Mouse (Mus musculus): Measurements from ENCODE around the gene Krtap1-3. TPM values are rescaled to one million over a fixed set of nuclear protein-coding genes. Genes with fewer than 3 reads are reported as not detected.

The Krtap1-3 gene
- not detected for total RNA-seq (2023)

DNA sequence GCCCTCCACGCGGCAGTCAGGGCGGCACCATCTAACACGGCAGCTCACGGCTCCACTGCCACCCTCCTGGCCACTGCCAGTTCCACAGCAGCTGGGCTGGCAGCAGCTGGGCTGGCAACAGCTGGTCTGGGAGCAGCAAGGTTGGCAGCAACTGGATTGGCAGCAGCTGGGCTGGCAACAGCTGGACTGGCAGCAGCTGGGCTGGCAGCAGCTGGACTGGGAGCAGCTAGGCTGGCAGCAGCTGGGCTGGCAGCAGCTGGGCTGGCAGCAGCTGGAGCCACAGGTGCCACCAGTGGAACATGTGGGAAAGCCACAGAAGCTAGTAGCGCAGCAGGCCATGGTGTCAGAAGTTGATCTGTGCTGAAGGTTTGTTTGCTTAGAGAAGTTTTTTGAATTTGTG lies at the start of gene Krtap1-3:
TSS of gene Krtap1-3 (minus strand) at position 359 of the 400 bp plus-strand sequence.

DNA sequence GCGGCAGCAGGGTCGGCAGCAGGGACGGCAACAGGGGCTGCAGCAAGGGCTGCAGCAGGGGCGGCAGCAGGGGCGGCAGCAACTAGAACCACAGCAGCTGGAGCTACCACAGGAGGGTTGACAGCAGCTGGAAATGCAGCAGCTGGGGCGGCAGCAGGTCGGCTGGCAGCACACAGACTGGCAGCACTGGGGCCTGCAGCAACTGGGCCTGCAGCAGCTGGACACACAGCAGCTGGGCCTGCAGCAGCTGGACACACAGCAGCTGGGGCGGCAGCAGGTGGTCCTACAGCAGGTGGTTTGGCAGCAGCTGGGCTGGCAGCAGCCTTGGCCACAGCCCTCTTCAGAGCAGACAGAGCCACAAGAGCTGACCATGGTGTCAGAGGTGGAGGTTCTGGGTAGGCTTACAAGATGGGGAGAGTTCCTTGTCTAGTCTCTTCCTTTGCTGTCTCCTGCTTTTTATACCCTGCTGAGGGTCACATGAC lies 43.6 kb upstream of the Krtap1-3 start, which contains the start of gene Krtap4-2:
TSS of gene Krtap4-2 (minus strand) at position 432 of the 482 bp plus-strand sequence.

DNA sequence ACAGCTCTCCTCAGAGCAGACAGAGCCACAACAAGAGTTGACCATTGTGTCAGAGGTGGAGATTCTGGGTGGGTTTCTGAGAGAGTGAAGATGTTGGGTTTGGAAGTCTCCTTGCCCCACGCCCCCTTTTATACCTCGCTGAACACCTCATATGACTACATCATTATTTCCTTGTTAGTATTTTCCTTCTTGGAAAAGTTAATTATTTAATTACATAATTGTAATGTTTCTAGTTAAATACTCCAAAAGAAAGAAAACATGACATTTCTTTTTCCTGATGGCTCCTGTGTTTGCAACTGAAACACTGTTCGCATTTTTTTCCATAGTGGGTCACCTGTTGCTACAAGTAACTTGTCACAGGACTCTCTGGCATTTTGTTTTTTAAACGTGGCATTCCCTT lies 37.0 kb upstream of the Krtap1-3 start, which contains the start of gene Krtap4-1:
TSS of gene Krtap4-1 (minus strand) at position 101 of the 400 bp plus-strand sequence.

DNA sequence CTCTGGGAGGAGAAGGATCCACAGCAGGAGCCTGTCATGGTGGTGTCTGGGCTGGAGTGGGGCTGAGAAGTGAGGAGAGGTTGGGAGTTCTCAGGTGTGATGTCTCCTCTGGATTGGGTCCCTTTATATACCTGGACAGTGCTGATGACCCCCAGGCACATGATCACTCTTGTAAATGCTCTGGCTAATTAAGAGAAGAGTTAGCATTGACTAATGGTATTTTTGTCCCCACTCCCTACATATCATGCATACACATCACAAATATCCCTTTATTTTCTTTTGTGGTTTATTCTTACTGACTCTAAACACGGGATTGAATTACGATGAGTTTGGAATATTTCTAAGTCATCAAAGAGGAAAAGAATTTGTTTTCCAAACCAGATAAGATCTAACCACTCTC lies 29.2 kb upstream of the Krtap1-3 start, which contains the start of gene Gm11562:
TSS of gene Gm11562 (minus strand) at position 101 of the 400 bp plus-strand sequence.

DNA sequence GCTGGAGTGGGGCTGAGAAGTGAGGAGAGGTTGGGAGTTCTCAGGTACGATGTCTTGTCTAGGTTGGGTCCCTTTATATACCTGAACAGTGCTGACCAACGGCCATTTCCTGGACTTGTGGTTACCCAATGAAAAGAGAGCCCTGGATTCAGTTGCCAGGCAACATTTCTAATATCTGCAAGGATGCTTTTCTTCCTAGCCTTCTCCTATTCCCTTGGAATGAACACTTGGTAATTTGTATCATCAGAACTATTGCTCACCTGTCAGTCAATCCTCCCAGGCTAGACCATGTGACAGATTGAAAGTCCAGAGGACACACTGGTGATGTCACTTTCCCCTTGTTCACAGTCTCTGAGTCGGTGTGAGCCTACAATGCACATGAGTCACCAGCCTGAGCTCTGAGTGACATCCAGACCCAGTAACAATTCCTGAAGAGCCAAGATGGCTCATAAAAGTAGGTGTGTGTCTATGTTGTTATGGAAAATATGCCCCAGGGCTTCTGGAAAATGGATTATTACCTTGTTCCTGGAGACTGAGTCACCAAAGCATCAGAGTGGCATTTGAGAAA lies 23.7 kb upstream of the Krtap1-3 start, which contains the start of gene Krtap2-4:
TSS of gene Krtap2-4 (minus strand) at position 51 of the 568 bp plus-strand sequence.

DNA sequence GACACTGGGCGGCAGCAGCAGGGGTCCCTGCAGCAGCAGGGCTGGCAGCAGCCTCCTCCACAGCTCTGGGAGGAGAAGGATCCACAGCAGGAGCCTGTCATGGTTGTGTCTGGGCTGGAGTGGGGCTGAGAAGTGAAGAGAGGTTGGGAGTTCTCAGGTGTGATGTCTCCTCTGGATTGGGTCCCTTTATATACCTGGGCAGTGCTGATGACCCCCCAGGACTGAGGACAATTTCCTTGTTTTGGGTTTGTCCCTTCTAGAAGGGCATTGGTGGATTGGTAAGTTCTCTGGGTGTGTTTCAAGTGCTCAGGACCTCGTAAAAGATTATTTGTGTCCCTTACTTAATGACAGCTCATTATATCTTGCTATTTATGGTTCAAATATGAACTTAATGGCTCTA lies 18.9 kb upstream of the Krtap1-3 start, which contains the start of gene Gm11937:
TSS of gene Gm11937 (minus strand) at position 101 of the 400 bp plus-strand sequence.

DNA sequence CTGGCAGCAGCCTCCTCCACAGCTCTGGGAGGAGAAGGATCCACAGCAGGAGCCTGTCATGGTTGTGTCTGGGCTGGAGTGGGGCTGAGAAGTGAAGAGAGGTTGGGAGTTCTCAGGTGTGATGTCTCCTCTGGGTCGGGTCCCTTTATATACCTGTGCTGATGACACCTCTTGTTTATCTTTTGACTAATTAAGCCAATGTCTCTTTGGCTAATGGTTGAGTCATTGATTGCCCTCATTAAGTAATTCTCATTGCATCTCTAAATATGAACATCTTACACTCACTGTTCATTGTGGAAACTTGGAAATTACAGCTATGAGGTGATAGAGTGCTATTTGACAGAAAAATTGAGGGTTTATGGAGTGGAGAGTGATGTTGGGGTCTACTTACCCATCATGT lies 12.1 kb upstream of the Krtap1-3 start, which contains the start of gene Gm11938:
TSS of gene Gm11938 (minus strand) at position 101 of the 400 bp plus-strand sequence.

DNA sequence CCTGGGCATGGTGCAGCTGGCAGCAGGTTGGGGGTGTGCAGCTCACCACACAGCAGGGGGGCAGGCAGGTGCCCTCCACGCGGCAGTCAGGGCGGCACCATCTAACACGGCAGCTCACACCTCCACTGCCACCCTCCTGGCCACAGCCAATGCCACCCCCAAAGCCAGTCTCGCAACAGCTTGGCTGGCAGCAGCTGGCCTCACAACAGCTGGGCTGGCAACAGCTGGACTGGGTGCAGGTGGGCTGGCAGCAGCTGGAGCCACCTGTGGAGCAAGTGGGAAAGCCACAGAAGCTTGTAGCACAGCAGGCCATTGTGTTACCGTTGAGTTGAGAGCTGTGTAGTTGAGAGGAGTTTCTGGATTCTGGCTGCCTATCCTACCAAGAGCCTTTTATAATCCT lies 6.6 kb upstream of the Krtap1-3 start, which contains the start of gene Krtap9-3:
TSS of gene Krtap9-3 (minus strand) at position 364 of the 400 bp plus-strand sequence.

DNA sequence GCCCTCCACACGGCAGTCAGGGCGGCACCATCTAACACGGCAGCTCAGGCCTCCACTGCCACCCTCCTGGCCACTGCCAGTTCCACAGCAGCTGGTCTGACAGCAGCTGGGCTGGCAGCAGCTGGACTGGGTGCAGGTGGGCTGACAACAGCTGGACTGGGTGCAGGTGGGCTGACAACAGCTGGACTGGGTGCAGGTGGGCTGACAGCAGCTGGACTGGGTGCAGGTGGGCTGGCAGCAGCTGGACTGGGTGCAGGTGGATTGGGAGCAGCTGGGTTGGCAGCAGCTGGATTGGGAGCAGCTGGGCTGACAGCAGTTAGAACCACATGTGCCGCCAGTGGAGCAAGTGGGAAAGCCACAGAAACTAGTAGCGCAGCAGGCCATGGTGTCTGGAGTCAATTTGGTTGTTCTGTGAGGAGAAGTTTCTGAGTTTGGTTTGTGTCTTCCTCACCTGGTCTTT lies 7.9 kb downstream of the Krtap1-3 start, which contains the start of gene Krtap1-4:
TSS of gene Krtap1-4 (minus strand) at position 410 of the 460 bp plus-strand sequence.

DNA sequence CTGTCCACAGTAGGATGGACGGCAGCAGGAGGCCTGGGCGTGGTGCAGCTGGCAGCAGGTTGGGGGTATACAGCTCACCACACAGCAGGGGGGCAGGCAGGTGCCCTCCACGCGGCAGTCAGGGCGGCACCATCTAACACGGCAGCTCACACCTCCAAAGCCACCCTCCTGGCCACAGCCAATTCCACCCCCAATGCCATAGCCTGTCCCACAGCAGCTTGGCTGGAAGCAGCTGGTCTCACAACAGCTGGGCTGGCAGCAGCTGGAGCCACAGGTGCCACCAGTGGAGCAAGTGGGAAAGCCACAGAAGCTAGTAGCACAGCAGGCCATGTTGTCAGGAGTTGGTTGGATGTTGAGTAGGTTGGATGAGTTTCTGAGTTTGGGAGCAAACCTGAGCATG lies 10.5 kb downstream of the Krtap1-3 start, which contains the start of gene Krtap1-5:
TSS of gene Krtap1-5 (minus strand) at position 381 of the 400 bp plus-strand sequence.

DNA sequence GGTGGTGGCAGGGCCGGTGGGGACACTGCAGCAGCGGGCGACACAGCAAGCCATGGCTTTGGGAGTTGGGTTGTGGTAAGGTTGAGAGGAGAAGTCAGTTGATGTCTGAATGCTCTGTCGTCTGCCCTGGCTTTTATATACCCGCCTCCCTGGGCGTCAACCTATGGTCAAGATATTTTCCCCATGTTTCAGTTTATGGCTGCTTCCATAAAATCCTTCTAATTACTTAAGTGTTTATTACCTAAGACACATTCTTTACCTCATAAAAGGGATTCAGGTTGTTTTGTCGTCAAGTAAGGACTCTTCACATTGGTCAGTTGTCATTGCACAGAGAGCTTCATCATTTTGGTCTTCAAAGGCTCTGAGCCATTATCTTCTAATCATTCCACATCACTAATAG lies 24.6 kb downstream of the Krtap1-3 start, which contains the start of gene Krtap3-1:
TSS of gene Krtap3-1 (minus strand) at position 101 of the 400 bp plus-strand sequence.

DNA sequence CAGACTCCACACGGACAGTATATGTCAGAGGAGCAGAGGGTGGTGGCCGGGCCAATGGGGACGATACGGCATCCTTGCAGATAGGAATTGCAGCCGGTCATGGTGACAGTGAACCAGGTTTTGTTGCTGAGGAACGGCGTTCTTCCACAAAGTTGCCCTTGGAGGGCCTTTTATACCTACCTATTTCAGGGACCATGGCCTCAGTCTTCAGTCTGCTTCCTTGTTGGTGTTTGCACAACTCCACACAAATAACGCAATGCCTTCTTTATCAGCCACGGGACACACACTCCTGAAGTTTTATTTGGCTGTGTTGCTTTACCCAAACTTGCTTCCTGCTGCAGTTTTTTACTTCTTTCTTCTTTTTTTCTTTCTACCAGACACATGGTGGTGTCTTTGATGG lies 31.8 kb downstream of the Krtap1-3 start, which contains the start of gene Gm11939:
TSS of gene Gm11939 (minus strand) at position 101 of the 400 bp plus-strand sequence.

DNA sequence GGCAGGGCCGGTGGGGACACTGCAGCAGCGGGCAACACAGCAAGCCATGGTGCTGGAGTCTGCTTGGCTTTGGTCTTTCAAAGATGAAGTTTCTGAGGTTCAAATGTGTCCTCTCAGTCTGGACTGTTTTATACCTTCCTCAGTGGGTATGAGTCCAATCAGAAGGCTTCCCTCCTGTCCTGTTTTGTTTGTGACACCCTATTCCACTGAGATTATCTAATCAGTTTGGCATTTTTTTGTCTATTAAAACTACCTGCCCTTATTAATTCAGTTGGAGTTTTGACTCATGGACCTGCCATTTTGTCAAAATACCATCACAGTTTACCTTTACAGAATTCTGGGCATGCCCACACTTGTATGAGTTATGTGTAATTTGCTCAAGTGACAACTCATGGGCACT lies 34.4 kb downstream of the Krtap1-3 start, which contains the start of gene Krtap3-2:
TSS of gene Krtap3-2 (minus strand) at position 101 of the 400 bp plus-strand sequence.

DNA sequence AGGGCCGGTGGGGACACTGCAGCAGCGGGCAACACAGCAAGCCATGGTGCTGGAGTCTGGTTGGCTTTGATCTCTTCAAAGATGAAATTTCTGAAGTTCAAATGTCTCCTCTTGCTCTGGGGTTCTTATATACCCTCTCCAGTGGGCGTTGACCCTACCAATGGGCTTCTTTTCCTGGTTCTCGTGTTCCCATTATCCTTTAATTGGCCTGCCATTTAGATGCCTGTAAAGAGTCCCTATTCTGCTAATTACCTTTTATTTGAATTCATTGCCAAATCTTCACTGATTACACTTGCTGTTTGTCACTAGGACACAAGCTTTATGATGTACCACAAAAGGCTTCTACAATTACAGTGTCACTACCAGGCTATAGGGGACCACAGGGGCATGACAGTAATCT lies 40.4 kb downstream of the Krtap1-3 start, which contains the start of gene Krtap3-3:
TSS of gene Krtap3-3 (minus strand) at position 101 of the 400 bp plus-strand sequence.

Other genes with a start within 250 kb of the Krtap1-3 start
- not detected for gene Krt27, start 240.2 kb downstream of the Krtap1-3 start, total RNA-seq (2023)
- gene Krt28, start 216.4 kb downstream of the Krtap1-3 start, total RNA-seq (2023), result not detected
- gene Krt10, start 202.0 kb downstream of the Krtap1-3 start, total RNA-seq (2023), result 1.4 TPM
- gene Krt12, start 169.1 kb downstream of the Krtap1-3 start, total RNA-seq (2023), result not detected
- not detected for gene Krt20, start 153.2 kb downstream of the Krtap1-3 start, total RNA-seq (2023)
- gene Krt23, start 98.2 kb downstream of the Krtap1-3 start, total RNA-seq (2023), result not detected
- gene Krt39, start 70.0 kb downstream of the Krtap1-3 start, total RNA-seq (2023), result not detected
- not detected for gene Krt40, start 48.2 kb downstream of the Krtap1-3 start, total RNA-seq (2023)
- gene Krtap3-3, start 40.5 kb downstream of the Krtap1-3 start, total RNA-seq (2023), result not detected
- gene Krtap3-2, start 34.5 kb downstream of the Krtap1-3 start, total RNA-seq (2023), result not detected
- gene Gm11939, start 31.9 kb downstream of the Krtap1-3 start, total RNA-seq (2023), result not detected
- not detected for gene Krtap3-1, start 24.7 kb downstream of the Krtap1-3 start, total RNA-seq (2023)
- gene Krtap1-5, start 10.3 kb downstream of the Krtap1-3 start, total RNA-seq (2023), result not detected
- not detected for gene Krtap1-4, start 7.7 kb downstream of the Krtap1-3 start, total RNA-seq (2023)
- not detected for gene Krtap9-3, start 6.8 kb upstream of the Krtap1-3 start, total RNA-seq (2023)
- gene Gm11938, start 12.0 kb upstream of the Krtap1-3 start, total RNA-seq (2023), result not detected
- gene Gm11937, start 18.9 kb upstream of the Krtap1-3 start, total RNA-seq (2023), result not detected
- gene Krtap2-4, start 23.5 kb upstream of the Krtap1-3 start, total RNA-seq (2023), result not detected
- not detected for gene Gm11562, start 29.1 kb upstream of the Krtap1-3 start, total RNA-seq (2023)
- not detected for gene Krtap4-1, start 36.9 kb upstream of the Krtap1-3 start, total RNA-seq (2023)
- gene Krtap4-2, start 43.7 kb upstream of the Krtap1-3 start, total RNA-seq (2023), result not detected
- gene Krtap4-7, start 52.8 kb upstream of the Krtap1-3 start, total RNA-seq (2023), result not detected
- gene Gm11555, start 58.9 kb upstream of the Krtap1-3 start, total RNA-seq (2023), result not detected
- gene Gm11563, start 67.6 kb upstream of the Krtap1-3 start, total RNA-seq (2023), result not detected
- not detected for gene Krtap4-6, start 74.6 kb upstream of the Krtap1-3 start, total RNA-seq (2023)
- gene Gm14190, start 99.4 kb upstream of the Krtap1-3 start, total RNA-seq (2023), result not detected
- gene Gm14180, start 143.0 kb upstream of the Krtap1-3 start, total RNA-seq (2023), result not detected
- gene Gm11595, start 181.6 kb upstream of the Krtap1-3 start, total RNA-seq (2023), result not detected
- not detected for gene Krtap4-8, start 189.4 kb upstream of the Krtap1-3 start, total RNA-seq (2023)
- gene Krtap4-9, start 193.9 kb upstream of the Krtap1-3 start, total RNA-seq (2023), result not detected
- not detected for gene Gm11596, start 202.1 kb upstream of the Krtap1-3 start, total RNA-seq (2023)
- not detected for gene Gm11569, start 207.6 kb upstream of the Krtap1-3 start, total RNA-seq (2023)
- gene Gm11554, start 213.1 kb upstream of the Krtap1-3 start, total RNA-seq (2023), result not detected
- not detected for gene Krtap4-13, start 218.6 kb upstream of the Krtap1-3 start, total RNA-seq (2023)
- not detected for gene Gm11564, start 224.3 kb upstream of the Krtap1-3 start, total RNA-seq (2023)
- gene 2300003K06Rik, start 246.7 kb upstream of the Krtap1-3 start, total RNA-seq (2023), result not detected

All from CD8-positive naive resting alpha-beta T cell, adult 57 days (primary cell).